Mouse (Mus musculus): ENCODE measurements around the gene Wdr70. TPM values are rescaled to one million over a fixed set of nuclear protein-coding genes. Genes with fewer than 3 reads are reported as not detected.

Wdr70 gene
- polyA plus RNA-seq, 1 experiment from 2014 or later = 48.0 TPM

DNA sequence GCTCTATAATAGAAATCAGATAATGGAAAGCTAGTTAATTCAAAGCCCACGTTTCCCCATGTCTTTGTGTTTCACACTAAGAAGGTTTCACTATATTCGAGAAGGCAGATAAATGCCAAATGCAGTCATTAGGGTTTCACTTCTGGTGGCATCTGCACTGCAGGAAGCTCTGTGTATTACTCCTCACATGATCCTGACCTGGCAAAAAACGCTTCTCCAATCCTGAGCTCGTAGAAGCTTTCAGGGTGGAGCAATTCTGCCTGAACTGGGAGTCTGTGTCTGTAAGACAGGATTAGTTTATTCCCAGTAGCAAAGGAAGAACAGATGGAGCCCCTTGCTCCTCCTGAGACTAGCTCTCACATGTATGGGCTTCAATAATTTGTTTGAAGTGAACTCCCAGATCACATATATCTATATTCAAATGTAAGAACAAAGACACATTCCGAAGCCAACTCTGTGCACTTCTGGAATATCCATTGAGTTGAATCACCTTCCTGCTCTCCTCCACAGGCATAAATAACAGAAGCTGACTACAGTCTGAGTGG is 192.4 kb downstream of the Wdr70 start:
- ATAC-seq (replicated peaks; ENCODE audit: low FRiP score, low TSS enrichment, low read depth) = no peak
- Histone ChIP-seq H3K27me3 (replicated peaks; ENCODE audit: control insufficient read depth, insufficient read depth, low read length) (no peaks in the 10 kb centered on the region), H3K4me2 (ENCODE audit: low read length) (no peak overlapping the region), H3K9ac (ENCODE audit: low read length) (no peak overlapping the region), H3K27ac (ENCODE audit: low read depth) (no peak overlapping the region), H3K4me1 (replicated peaks; ENCODE audit: control insufficient read depth, insufficient read depth, low read length) (no peaks in the 10 kb centered on the region), H3K36me3 (ENCODE audit: control insufficient read depth, insufficient read depth, low read length) (no peaks in the 10 kb centered on the region), H3K9me3 (ENCODE audit: control insufficient read depth, low read length) (no peaks in the 10 kb centered on the region), H3K4me3 (ENCODE audit: low read depth, low read length) (no peak overlapping the region)
- 80% methylated on average over 5 of the region's 5 CpGs for WGBS
- no peak for DNase-seq (ENCODE audit: low spot score)

GRCm38 (mm10) chr15:7899286-7899685 is 199.7 kb downstream of the Wdr70 start:
- no peaks in the 10 kb centered on the region for H3K27me3 ChIP-seq (replicated peaks; ENCODE audit: control insufficient read depth, insufficient read depth, low read length)
- H3K27ac ChIP-seq (ENCODE audit: low read depth) = no peak overlapping the region
- no peak for DNase-seq (ENCODE audit: low spot score)
- WGBS = 89% methylated on average over 6 of the region's 6 CpGs
- no peak overlapping the region for H3K9ac ChIP-seq (ENCODE audit: low read length)
- H3K36me3 ChIP-seq (ENCODE audit: control insufficient read depth, insufficient read depth, low read length) = no peaks in the 10 kb centered on the region
- no peak for ATAC-seq (replicated peaks; ENCODE audit: low FRiP score, low TSS enrichment, low read depth)
- 0 out of 2 replicates have a peak, but pooled peaks cover 2% of the 10 kb centered on the region for H3K9me3 ChIP-seq (ENCODE audit: control insufficient read depth, low read length)
- H3K4me1 ChIP-seq (replicated peaks; ENCODE audit: control insufficient read depth, insufficient read depth, low read length) = no peaks in the 10 kb centered on the region
- no peak overlapping the region for H3K4me3 ChIP-seq (ENCODE audit: low read depth, low read length)
- no peak overlapping the region for H3K4me2 ChIP-seq (ENCODE audit: low read length)

DNA sequence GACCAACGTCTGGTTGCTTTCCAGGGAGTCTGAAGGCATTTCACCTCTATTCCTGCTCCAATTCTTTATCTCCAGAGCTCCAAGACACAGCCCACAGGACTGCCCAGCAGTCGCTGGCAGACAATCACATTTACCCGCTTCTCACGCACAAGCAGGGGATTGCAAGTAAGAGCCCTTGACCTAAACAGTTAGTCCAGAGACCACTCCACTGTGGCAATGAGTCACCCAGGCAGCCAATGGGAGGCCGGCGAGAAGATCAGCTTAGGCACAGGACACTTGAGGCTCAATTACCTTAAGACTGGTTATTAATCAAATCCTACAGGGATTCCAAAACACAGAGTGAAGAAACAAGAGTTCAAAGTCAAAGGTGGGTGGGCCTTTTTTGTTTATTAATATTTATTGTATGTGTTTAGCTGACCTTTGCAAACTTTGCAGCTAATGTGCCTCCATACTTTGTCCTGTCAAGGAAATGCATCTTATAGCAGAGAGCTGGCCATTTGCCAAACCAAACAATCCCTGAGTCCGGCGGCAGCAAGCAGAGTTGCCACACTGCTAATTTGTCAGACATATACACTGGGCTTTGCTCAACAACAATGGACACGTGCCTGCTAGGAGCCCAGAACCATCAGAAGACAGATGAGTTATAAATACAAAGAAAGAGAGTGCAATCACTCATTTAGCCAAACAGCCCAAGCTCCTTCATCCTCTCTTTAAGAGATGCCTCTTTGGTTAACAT is 207.3 kb downstream of the Wdr70 start:
- DNase-seq (ENCODE audit: low spot score) (no peak), ATAC-seq (replicated peaks; ENCODE audit: low FRiP score, low TSS enrichment, low read depth) (0 out of 2 replicates have a peak, but pooled peaks have one; percentile 47)
- Histone ChIP-seq H3K27ac (ENCODE audit: low read depth) (peak overlapping the region; percentile 47), H3K27me3 (replicated peaks; ENCODE audit: control insufficient read depth, insufficient read depth, low read length) (no peaks in the 10 kb centered on the region), H3K4me3 (ENCODE audit: low read depth, low read length) (no peak overlapping the region), H3K9me3 (ENCODE audit: control insufficient read depth, low read length) (no peaks in the 10 kb centered on the region), H3K4me2 (ENCODE audit: low read length) (no peak overlapping the region), H3K9ac (ENCODE audit: low read length) (no peak overlapping the region), H3K4me1 (replicated peaks; ENCODE audit: control insufficient read depth, insufficient read depth, low read length) (peaks cover 22% of the 10 kb centered on the region), H3K36me3 (ENCODE audit: control insufficient read depth, insufficient read depth, low read length) (no peaks in the 10 kb centered on the region)
- 25% methylated on average over 9 of the region's 9 CpGs for WGBS

GRCm38 (mm10) chr15:7890286-7890685 is 208.7 kb downstream of the Wdr70 start:
- Histone ChIP-seq H3K4me2 (ENCODE audit: low read length) (no peak overlapping the region), H3K4me1 (replicated peaks; ENCODE audit: control insufficient read depth, insufficient read depth, low read length) (peaks cover 22% of the 10 kb centered on the region), H3K27me3 (replicated peaks; ENCODE audit: control insufficient read depth, insufficient read depth, low read length) (no peaks in the 10 kb centered on the region), H3K9me3 (ENCODE audit: control insufficient read depth, low read length) (no peaks in the 10 kb centered on the region), H3K9ac (ENCODE audit: low read length) (no peak overlapping the region), H3K36me3 (ENCODE audit: control insufficient read depth, insufficient read depth, low read length) (no peaks in the 10 kb centered on the region), H3K27ac (ENCODE audit: low read depth) (no peak overlapping the region), H3K4me3 (ENCODE audit: low read depth, low read length) (no peak overlapping the region)
- ATAC-seq (replicated peaks; ENCODE audit: low FRiP score, low TSS enrichment, low read depth) = no peak
- no peak for DNase-seq (ENCODE audit: low spot score)
- WGBS = 73% methylated on average over 5 of the region's 5 CpGs

GRCm38 (mm10) chr15:7889362-7889674 is 209.7 kb downstream of the Wdr70 start:
- H3K4me2 ChIP-seq (ENCODE audit: low read length) = no peak overlapping the region
- peaks cover 22% of the 10 kb centered on the region for H3K4me1 ChIP-seq (replicated peaks; ENCODE audit: control insufficient read depth, insufficient read depth, low read length)
- WGBS = 82% methylated on average over 5 of the region's 5 CpGs
- H3K36me3 ChIP-seq (ENCODE audit: control insufficient read depth, insufficient read depth, low read length) = no peaks in the 10 kb centered on the region
- DNase-seq (ENCODE audit: low spot score) = no peak
- no peak overlapping the region for H3K27ac ChIP-seq (ENCODE audit: low read depth)
- no peak for ATAC-seq (replicated peaks; ENCODE audit: low FRiP score, low TSS enrichment, low read depth)
- H3K9ac ChIP-seq (ENCODE audit: low read length) = no peak overlapping the region
- H3K4me3 ChIP-seq (ENCODE audit: low read depth, low read length) = no peak overlapping the region
- H3K27me3 ChIP-seq (replicated peaks; ENCODE audit: control insufficient read depth, insufficient read depth, low read length) = no peaks in the 10 kb centered on the region
- no peaks in the 10 kb centered on the region for H3K9me3 ChIP-seq (ENCODE audit: control insufficient read depth, low read length)

- WGBS = 90% methylated on average over 8 of the region's 8 CpGs
- DNase-seq (ENCODE audit: low spot score) (no peak), ATAC-seq (replicated peaks; ENCODE audit: low FRiP score, low TSS enrichment, low read depth) (no peak)
- no peak overlapping the region for H3K9ac ChIP-seq (ENCODE audit: low read length)
- H3K4me3 ChIP-seq (ENCODE audit: low read depth, low read length) = no peak overlapping the region
- no peak overlapping the region for H3K4me2 ChIP-seq (ENCODE audit: low read length)
- no peaks in the 10 kb centered on the region for H3K9me3 ChIP-seq (ENCODE audit: control insufficient read depth, low read length)
- peaks cover 22% of the 10 kb centered on the region for H3K4me1 ChIP-seq (replicated peaks; ENCODE audit: control insufficient read depth, insufficient read depth, low read length)
- H3K27me3 ChIP-seq (replicated peaks; ENCODE audit: control insufficient read depth, insufficient read depth, low read length) = no peaks in the 10 kb centered on the region
- no peaks in the 10 kb centered on the region for H3K36me3 ChIP-seq (ENCODE audit: control insufficient read depth, insufficient read depth, low read length)
- no peak overlapping the region for H3K27ac ChIP-seq (ENCODE audit: low read depth)
Measured at GRCm38 (mm10) chr15:7888617-7889361, 210.2 kb downstream of the Wdr70 start.

GRCm38 (mm10) chr15:7886591-7886990 is 212.4 kb downstream of the Wdr70 start:
- no peak overlapping the region for H3K4me2 ChIP-seq (ENCODE audit: low read length)
- 0 out of 2 replicates have a peak, but pooled peaks cover 7% of the 10 kb centered on the region for H3K36me3 ChIP-seq (ENCODE audit: control insufficient read depth, insufficient read depth, low read length)
- 89% methylated on average over 8 of the region's 8 CpGs for WGBS
- no peaks in the 10 kb centered on the region for H3K27me3 ChIP-seq (replicated peaks; ENCODE audit: control insufficient read depth, insufficient read depth, low read length)
- H3K9me3 ChIP-seq (ENCODE audit: control insufficient read depth, low read length) = no peaks in the 10 kb centered on the region
- H3K27ac ChIP-seq (ENCODE audit: low read depth) = no peak overlapping the region
- DNase-seq (ENCODE audit: low spot score) = no peak
- H3K4me1 ChIP-seq (replicated peaks; ENCODE audit: control insufficient read depth, insufficient read depth, low read length) = peaks cover 14% of the 10 kb centered on the region
- no peak overlapping the region for H3K4me3 ChIP-seq (ENCODE audit: low read depth, low read length)
- H3K9ac ChIP-seq (ENCODE audit: low read length) = no peak overlapping the region
- no peak for ATAC-seq (replicated peaks; ENCODE audit: low FRiP score, low TSS enrichment, low read depth)

GRCm38 (mm10) chr15:7885106-7885505 is 213.9 kb downstream of the Wdr70 start:
- no peak overlapping the region for H3K9ac ChIP-seq (ENCODE audit: low read length)
- H3K4me3 ChIP-seq (ENCODE audit: low read depth, low read length) = no peak overlapping the region
- H3K27ac ChIP-seq (ENCODE audit: low read depth) = no peak overlapping the region
- H3K36me3 ChIP-seq (ENCODE audit: control insufficient read depth, insufficient read depth, low read length) = 0 out of 2 replicates have a peak, but pooled peaks cover 7% of the 10 kb centered on the region
- DNase-seq (ENCODE audit: low spot score) (no peak), ATAC-seq (replicated peaks; ENCODE audit: low FRiP score, low TSS enrichment, low read depth) (no peak)
- no peaks in the 10 kb centered on the region for H3K27me3 ChIP-seq (replicated peaks; ENCODE audit: control insufficient read depth, insufficient read depth, low read length)
- peaks cover 5% of the 10 kb centered on the region; the same call in 1 of the 2 replicates for H3K4me1 ChIP-seq (replicated peaks; ENCODE audit: control insufficient read depth, insufficient read depth, low read length)
- 57% methylated on average over 10 of the region's 10 CpGs for WGBS
- H3K4me2 ChIP-seq (ENCODE audit: low read length) = no peak overlapping the region
- no peaks in the 10 kb centered on the region for H3K9me3 ChIP-seq (ENCODE audit: control insufficient read depth, low read length)

All from intestine, embryonic 14.5 days (tissue).